Mouse (Mus musculus) mature B cell (primary cell): ENCODE results near the gene Cdc73.
"Not testable (repeated sequence)": the region's sequence is repeated elsewhere in the genome, so short reads cannot be mapped to it uniquely, and the experiment has no call there.

Experiments used
- in situ Hi-C: fragments of 300-500 bp; cut with MboI; formaldehyde crosslinking; loops from 2 replicates; pipeline ENCODE4 v1.14.3; 2019

Gene Cdc73

GRCm38 (mm10) chr1:143702741-143703262, at the start of gene Cdc73:
Gene Cdc73 (minus strand): TSS chr1:143702893.
- in situ Hi-C loops = loop anchor here (5.0 kb wide), 1 partner anchor 34 kb away; no protein-coding TSS in a partner anchor

- in situ Hi-C loops = no loop called here
Measured at GRCm38 (mm10) chr1:143745871-143746270, 43.2 kb upstream of the Cdc73 start.

- in situ Hi-C loops = no loop called here
Measured at GRCm38 (mm10) chr1:143742186-143742585, 39.5 kb upstream of the Cdc73 start.

GRCm38 (mm10) chr1:143741331-143741730, 38.6 kb upstream of the Cdc73 start:
- in situ Hi-C loops = no loop called here

GRCm38 (mm10) chr1:143740581-143740980, 37.9 kb upstream of the Cdc73 start:
- in situ Hi-C loops = no loop called here

- in situ Hi-C loops = loop anchor here (5.0 kb wide), 1 partner anchor 37 kb away; the partner anchor contains the start of gene Cdc73
Measured at GRCm38 (mm10) chr1:143739361-143740350, 37.0 kb upstream of the Cdc73 start.

GRCm38 (mm10) chr1:143738811-143739210, 36.1 kb upstream of the Cdc73 start:
- in situ Hi-C loops = loop anchor here (5.0 kb wide), 1 partner anchor 37 kb away; the partner anchor contains the start of gene Cdc73

GRCm38 (mm10) chr1:143733914-143734410, 31.3 kb upstream of the Cdc73 start:
- in situ Hi-C loops = no loop called here

GRCm38 (mm10) chr1:143731691-143732090, 29.0 kb upstream of the Cdc73 start:
- in situ Hi-C loops = no loop called here

- in situ Hi-C loops = no loop called here
Measured at GRCm38 (mm10) chr1:143730899-143731298, 28.2 kb upstream of the Cdc73 start.

- in situ Hi-C loops = no loop called here
Measured at GRCm38 (mm10) chr1:143727701-143728445, 25.2 kb upstream of the Cdc73 start.

GRCm38 (mm10) chr1:143724456-143725064, 21.9 kb upstream of the Cdc73 start:
- in situ Hi-C loops = no loop called here

- in situ Hi-C loops = not testable (repeated sequence)
Measured at GRCm38 (mm10) chr1:143716038-143716437, 13.3 kb upstream of the Cdc73 start, which contains the start of gene Glrx2. Gene Glrx2 (plus strand): TSS chr1:143716338.

GRCm38 (mm10) chr1:143710627-143710976, 7.9 kb upstream of the Cdc73 start:
- in situ Hi-C loops = no loop called here

- in situ Hi-C loops = no loop called here
Measured at GRCm38 (mm10) chr1:143709966-143710626, 7.4 kb upstream of the Cdc73 start.

- in situ Hi-C loops = no loop called here
Measured at GRCm38 (mm10) chr1:143708361-143708760, 5.7 kb upstream of the Cdc73 start.

- in situ Hi-C loops = no loop called here
Measured at GRCm38 (mm10) chr1:143707006-143707405, 4.3 kb upstream of the Cdc73 start.

- in situ Hi-C loops = loop anchor here (5.0 kb wide), 1 partner anchor 35 kb away; no protein-coding TSS in a partner anchor
Measured at GRCm38 (mm10) chr1:143702141-143702740, 452 bp downstream of the Cdc73 start.

GRCm38 (mm10) chr1:143701736-143702135, 957 bp downstream of the Cdc73 start:
- in situ Hi-C loops = loop anchor here (5.0 kb wide), 1 partner anchor 36 kb away; no protein-coding TSS in a partner anchor

GRCm38 (mm10) chr1:143684849-143685248, 17.8 kb downstream of the Cdc73 start:
- in situ Hi-C loops = no loop called here
